Mouse (Mus musculus): ENCODE data around the gene St5. TPM values are rescaled to one million over a fixed set of nuclear protein-coding genes. Genes with fewer than 3 reads are reported as not detected.

Gene St5
- 66.9 and 71.9 TPM in 2 replicates for polyA plus RNA-seq (2015; fragmentation: Nextera tagmentation; extraction: Ambion mirVana)

DNA sequence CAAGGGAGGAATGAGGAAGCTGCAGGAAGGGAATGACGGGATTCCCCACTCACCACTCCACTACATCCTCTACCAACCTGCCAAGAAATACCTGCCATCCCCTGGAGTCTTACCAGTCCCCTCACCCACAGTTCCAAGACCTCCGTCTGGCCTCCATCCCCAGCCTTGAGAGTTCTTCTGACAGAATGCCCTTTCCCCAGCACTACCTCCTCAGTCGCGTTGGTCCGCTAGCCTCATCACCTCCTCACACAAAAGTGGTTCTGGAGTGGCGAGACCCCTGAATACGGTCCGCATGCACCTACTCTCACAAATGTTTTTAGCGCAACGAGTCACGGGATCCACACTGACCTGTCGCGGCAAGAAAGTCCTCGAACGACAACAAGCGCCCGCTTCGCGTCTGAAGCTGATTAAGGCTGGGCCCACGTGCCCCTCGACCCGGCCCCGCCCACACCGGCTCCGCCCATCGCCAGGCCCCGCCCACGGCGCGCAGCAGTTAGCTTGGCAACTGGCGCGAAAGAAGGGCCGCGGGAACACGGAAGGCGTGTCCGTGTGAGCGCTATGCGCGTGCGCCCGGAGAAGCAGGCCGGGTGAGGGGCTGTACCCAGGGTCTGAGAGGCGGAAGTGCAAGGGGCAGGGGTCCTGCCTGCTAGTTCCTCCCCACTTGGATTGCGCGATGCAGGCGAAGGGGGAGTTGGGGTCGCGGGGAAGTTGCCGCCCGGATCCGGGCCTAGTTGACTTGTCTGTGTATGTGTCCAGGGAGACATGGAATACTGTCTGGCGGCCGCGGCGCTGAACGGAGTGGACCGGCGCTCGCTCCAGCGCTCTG, at the start of gene St5, which contains the start of gene Akip1:
Gene St5 (minus strand): TSS at position 416 of the 826 bp plus-strand sequence.
Gene Akip1 (plus strand): TSS at position 501 of the 826 bp plus-strand sequence.
- no peaks in the 10 kb centered on the region for H3K9me3 ChIP-seq (ENCODE audit: control insufficient read depth, low read length)
- H3K9ac ChIP-seq (ENCODE audit: low read depth, low read length), result peak within 1 kb of the TSS; percentile 81
- H3K4me2 ChIP-seq (ENCODE audit: low read depth, low read length), result peak within 1 kb of the TSS; percentile 69
- peak; percentile 97 for ATAC-seq
- H3K4me3 ChIP-seq (ENCODE audit: low read length), result peak within 1 kb of the TSS; percentile 74
- WGBS, result under 1% methylated on average over 61 of the region's 61 CpGs
- no peaks in the 10 kb centered on the region for H3K36me3 ChIP-seq (ENCODE audit: control insufficient read depth, insufficient read depth, low read length)
- H3K27ac ChIP-seq (ENCODE audit: low read length), result peak within 1 kb of the TSS; percentile 78
- H3K27me3 ChIP-seq (replicated peaks; ENCODE audit: control insufficient read depth, insufficient read depth, low read length), result no peaks in the 10 kb centered on the region
- 0 out of 2 replicates have a peak, but pooled peaks cover 9% of the 10 kb centered on the region for H3K4me1 ChIP-seq (ENCODE audit: control insufficient read depth, insufficient read depth, low read length)

DNA sequence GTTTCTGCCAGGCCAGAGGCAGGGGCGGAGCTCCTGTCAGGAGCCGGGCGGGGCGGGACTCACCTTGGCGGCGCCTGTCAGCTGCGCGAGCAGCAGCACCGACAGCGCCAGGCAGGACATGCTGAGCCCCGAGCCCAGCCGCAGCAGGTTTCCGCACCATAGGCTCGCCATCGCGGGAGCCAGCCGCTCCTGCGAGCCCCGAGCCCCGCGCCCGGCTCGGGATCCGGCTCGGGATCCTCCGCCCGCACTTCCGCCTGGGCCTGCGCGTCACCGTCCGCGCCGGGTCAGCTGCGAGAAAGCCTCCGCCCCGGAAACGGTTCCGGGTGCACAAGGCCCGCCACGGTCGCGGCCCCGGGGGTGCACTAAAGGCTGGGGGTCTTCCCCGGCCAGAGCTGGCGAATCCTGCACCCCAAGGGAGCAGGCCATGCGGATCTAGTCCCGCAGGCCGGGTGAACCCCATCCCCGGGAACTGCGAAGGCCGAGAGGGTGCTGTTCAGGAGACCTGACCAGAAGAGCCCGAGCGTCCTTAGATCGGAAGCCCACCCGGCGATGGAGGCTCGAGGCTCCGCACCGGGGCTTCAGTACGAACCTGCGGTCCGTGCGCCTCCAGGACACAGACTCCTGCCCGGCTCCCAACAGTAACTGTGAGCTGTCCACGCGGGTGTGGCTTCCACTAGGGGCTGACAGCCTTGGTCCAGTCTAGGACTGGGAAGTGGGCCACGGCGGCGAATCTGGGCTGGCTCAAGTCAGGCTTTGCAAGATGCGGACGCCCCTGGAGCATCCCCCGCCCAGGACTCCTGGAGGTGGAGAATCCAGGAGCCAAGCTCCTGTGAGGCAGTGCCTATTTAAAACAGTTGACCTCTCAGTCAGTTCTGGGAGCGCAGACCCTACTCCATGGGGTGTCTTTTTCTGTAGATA, 48.9 kb upstream of the St5 start, which contains the start of gene Tmem9b:
Gene Tmem9b (minus strand): TSS at position 868 of the 918 bp plus-strand sequence.
- Histone ChIP-seq H3K4me1 (ENCODE audit: control insufficient read depth, insufficient read depth, low read length) (no peaks in the 10 kb centered on the region), H3K4me3 (ENCODE audit: low read length) (peak within 1 kb of the TSS; percentile 91), H3K27ac (ENCODE audit: low read length) (peak within 1 kb of the TSS; percentile 87), H3K4me2 (ENCODE audit: low read depth, low read length) (peak within 1 kb of the TSS; percentile 88), H3K9ac (ENCODE audit: low read depth, low read length) (peak within 1 kb of the TSS; percentile 96), H3K36me3 (ENCODE audit: control insufficient read depth, insufficient read depth, low read length) (no peaks in the 10 kb centered on the region), H3K27me3 (replicated peaks; ENCODE audit: control insufficient read depth, insufficient read depth, low read length) (no peaks in the 10 kb centered on the region), H3K9me3 (ENCODE audit: control insufficient read depth, low read length) (no peaks in the 10 kb centered on the region)
- ATAC-seq, result peak; percentile 95
- under 1% methylated on average over 74 of the region's 74 CpGs for WGBS

DNA sequence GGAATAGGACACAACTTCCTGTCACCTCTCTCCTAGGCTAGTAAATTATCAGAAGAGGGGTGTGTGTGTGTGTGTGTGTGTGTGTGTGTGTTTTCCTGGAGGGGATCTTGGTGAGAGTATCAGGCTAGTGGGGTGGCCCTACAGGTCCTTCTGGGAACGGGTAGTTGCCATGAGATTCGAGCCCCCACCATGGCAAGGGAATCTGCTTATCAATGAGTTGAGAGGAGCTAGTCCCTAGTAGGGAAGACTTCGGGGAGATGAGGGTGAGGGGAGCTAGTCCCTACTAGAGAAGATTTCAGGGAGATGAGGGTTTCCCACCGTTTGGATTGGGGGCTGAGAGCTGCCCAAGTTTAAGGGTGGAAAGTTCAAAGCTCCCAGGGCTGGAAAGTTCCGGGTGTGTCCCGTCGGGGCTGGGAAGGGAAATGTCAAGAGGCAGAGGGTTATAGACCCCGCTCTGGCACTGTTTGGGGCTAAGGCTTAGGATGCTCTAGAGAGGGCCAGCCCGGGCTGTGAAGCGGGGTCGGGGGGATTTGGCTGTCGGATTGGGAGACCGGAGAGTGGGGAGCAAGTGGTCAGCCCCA, 48.1 kb upstream of the St5 start:
- Histone ChIP-seq H3K9me3 (ENCODE audit: control insufficient read depth, low read length) (no peaks in the 10 kb centered on the region), H3K36me3 (ENCODE audit: control insufficient read depth, insufficient read depth, low read length) (no peaks in the 10 kb centered on the region; the same call in 1 of the 2 replicates), H3K9ac (ENCODE audit: low read depth, low read length) (peak overlapping the region; percentile 96), H3K27ac (ENCODE audit: low read length) (peak overlapping the region; percentile 87), H3K4me3 (ENCODE audit: low read length) (peak overlapping the region; percentile 91), H3K4me1 (ENCODE audit: control insufficient read depth, insufficient read depth, low read length) (no peaks in the 10 kb centered on the region), H3K4me2 (ENCODE audit: low read depth, low read length) (peak overlapping the region; percentile 88), H3K27me3 (replicated peaks; ENCODE audit: control insufficient read depth, insufficient read depth, low read length) (no peaks in the 10 kb centered on the region)
- 4% methylated on average over 13 of the region's 13 CpGs for WGBS
- ATAC-seq, result no peak; the same call in none of the 2 replicates

DNA sequence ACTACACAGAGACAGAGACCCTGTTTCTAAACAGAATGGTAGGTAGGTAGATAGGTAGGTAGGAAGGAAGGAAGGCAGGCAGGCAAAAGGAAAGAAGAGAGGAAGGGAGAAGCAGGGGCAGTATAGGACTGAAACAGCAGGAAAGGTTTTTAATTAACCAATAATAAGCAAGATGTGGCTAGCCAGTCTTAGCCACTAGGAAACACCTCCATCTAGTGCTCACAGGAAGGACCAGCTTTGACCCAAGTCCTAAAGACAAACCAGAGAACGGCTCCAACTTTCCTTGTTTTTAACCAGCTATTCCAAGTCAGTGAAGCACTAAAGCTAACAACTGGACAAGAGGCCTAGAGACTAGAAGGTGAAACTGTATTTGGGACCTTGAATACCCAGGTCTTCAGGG, 44.3 kb upstream of the St5 start:
- WGBS, result 35% methylated on average over 1 of the region's 1 CpGs
- Histone ChIP-seq H3K9ac (ENCODE audit: low read depth, low read length) (no peak overlapping the region), H3K4me2 (ENCODE audit: low read depth, low read length) (no peak overlapping the region), H3K27ac (ENCODE audit: low read length) (no peak overlapping the region), H3K9me3 (ENCODE audit: control insufficient read depth, low read length) (no peaks in the 10 kb centered on the region), H3K36me3 (ENCODE audit: control insufficient read depth, insufficient read depth, low read length) (peaks cover 3% of the 10 kb centered on the region), H3K4me1 (ENCODE audit: control insufficient read depth, insufficient read depth, low read length) (no peaks in the 10 kb centered on the region), H3K4me3 (ENCODE audit: low read length) (no peak overlapping the region), H3K27me3 (replicated peaks; ENCODE audit: control insufficient read depth, insufficient read depth, low read length) (no peaks in the 10 kb centered on the region)
- no peak for ATAC-seq

DNA sequence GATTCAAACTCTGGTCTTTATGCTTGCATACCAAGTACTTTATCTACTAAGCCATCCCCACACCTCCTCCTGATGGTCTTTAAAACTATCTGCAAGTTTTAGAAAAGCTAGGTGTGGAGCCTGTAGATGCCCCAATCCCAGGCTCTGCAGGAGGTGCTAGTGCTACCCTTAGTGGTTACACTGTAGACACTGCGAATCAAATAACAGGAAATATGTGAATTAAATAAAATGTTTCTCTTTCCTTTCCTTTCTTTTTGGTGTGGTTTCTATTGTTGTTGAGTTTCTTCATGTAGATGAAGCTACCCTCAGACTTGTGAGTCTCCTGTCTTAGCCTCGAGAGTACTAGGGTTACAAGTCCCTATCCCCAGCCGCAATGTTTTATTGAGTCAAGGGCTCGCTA, 38.3 kb upstream of the St5 start:
- Histone ChIP-seq H3K9ac (ENCODE audit: low read depth, low read length) (no peak overlapping the region), H3K4me1 (ENCODE audit: control insufficient read depth, insufficient read depth, low read length) (no peaks in the 10 kb centered on the region), H3K4me3 (ENCODE audit: low read length) (no peak overlapping the region), H3K27ac (ENCODE audit: low read length) (no peak overlapping the region), H3K36me3 (ENCODE audit: control insufficient read depth, insufficient read depth, low read length) (peaks cover 3% of the 10 kb centered on the region), H3K4me2 (ENCODE audit: low read depth, low read length) (no peak overlapping the region), H3K27me3 (replicated peaks; ENCODE audit: control insufficient read depth, insufficient read depth, low read length) (no peaks in the 10 kb centered on the region), H3K9me3 (ENCODE audit: control insufficient read depth, low read length) (no peaks in the 10 kb centered on the region)
- WGBS, result 90% methylated on average over 4 of the region's 4 CpGs
- ATAC-seq, result no peak

DNA sequence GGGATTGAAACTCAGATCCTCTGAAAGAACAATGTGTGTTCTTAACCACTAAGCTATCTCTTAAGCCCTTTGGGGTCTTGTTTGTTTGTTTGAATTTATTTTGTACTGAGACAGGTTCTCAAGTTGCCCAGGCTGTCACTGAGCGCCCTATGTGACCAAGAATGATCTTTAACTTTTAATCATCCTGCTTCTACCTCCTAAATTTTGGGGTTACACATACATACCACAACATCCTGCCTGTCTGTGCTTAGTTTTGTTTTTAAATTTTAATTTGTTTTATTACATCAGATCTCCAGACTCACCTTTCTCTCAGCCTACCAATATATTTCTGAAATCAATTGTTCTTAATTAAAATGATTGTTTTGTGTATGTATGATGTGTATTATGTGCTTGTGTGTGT, 37.7 kb upstream of the St5 start:
- H3K4me2 ChIP-seq (ENCODE audit: low read depth, low read length), result no peak overlapping the region
- H3K27ac ChIP-seq (ENCODE audit: low read length), result no peak overlapping the region
- no peak overlapping the region for H3K4me3 ChIP-seq (ENCODE audit: low read length)
- H3K27me3 ChIP-seq (replicated peaks; ENCODE audit: control insufficient read depth, insufficient read depth, low read length), result no peaks in the 10 kb centered on the region
- WGBS, result 97% methylated on average over 1 of the region's 1 CpGs
- no peaks in the 10 kb centered on the region for H3K9me3 ChIP-seq (ENCODE audit: control insufficient read depth, low read length)
- ATAC-seq, result no peak
- H3K4me1 ChIP-seq (ENCODE audit: control insufficient read depth, insufficient read depth, low read length), result no peaks in the 10 kb centered on the region
- H3K36me3 ChIP-seq (ENCODE audit: control insufficient read depth, insufficient read depth, low read length), result peaks cover 6% of the 10 kb centered on the region; the same call in 1 of the 2 replicates
- H3K9ac ChIP-seq (ENCODE audit: low read depth, low read length), result no peak overlapping the region

DNA sequence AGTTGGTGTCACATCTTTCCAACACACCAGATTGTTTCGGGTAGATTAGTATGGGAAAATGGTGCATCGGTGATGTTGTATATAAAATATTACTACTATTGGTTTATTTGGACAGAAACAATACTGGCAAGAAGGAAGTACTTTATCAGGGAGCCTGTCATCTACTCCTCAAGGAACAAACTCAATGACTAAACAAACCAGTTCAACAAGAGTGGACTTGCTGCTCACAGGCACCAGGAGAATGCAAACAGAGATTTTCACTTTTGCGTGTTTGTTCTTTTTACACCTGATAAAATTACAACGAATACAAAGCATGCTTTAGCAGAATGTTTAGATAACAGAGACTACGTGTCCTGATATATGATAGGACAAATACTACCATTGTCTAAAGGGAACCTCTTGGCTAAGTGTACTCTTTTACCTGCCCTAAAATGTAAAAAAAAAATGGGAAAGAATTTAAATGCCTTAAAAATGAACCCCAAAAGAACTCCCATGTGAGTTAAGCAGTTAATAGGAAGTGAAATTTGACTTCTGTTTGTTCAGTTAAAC, 36.5 kb upstream of the St5 start:
- WGBS, result 46% methylated on average over 5 of the region's 5 CpGs
- Histone ChIP-seq H3K4me3 (ENCODE audit: low read length) (no peak overlapping the region), H3K4me2 (ENCODE audit: low read depth, low read length) (no peak overlapping the region), H3K9me3 (ENCODE audit: control insufficient read depth, low read length) (no peaks in the 10 kb centered on the region), H3K9ac (ENCODE audit: low read depth, low read length) (no peak overlapping the region), H3K4me1 (ENCODE audit: control insufficient read depth, insufficient read depth, low read length) (no peaks in the 10 kb centered on the region), H3K27ac (ENCODE audit: low read length) (no peak overlapping the region), H3K27me3 (replicated peaks; ENCODE audit: control insufficient read depth, insufficient read depth, low read length) (no peaks in the 10 kb centered on the region), H3K36me3 (ENCODE audit: control insufficient read depth, insufficient read depth, low read length) (0 out of 2 replicates have a peak, but pooled peaks cover 3% of the 10 kb centered on the region)
- ATAC-seq, result peak; percentile 77; the same call in 1 of the 2 replicates

DNA sequence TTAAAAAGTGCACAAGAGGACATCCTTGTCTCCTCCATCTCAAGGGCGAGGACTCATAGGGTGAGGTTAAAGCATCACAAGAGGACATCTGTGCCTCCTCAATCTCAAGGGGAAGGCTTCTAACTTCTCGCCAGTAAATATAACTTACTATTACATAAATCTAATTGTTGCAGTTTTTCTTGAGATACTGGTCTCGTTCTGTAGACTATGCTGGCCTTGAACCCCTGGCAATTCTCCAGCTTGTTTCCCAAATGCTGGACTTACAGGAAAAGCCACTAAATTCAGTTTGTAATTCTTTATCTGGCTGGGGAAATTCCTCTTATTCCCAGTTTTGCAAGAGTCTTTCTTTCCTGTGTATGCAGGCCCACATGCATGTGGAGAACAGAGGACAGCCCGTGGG, 31.4 kb upstream of the St5 start:
- H3K4me3 ChIP-seq (ENCODE audit: low read length), result no peak overlapping the region
- 0 out of 2 replicates have a peak, but pooled peaks cover 3% of the 10 kb centered on the region for H3K4me1 ChIP-seq (ENCODE audit: control insufficient read depth, insufficient read depth, low read length)
- no peak overlapping the region for H3K4me2 ChIP-seq (ENCODE audit: low read depth, low read length)
- 0 out of 2 replicates have a peak, but pooled peaks cover 3% of the 10 kb centered on the region for H3K36me3 ChIP-seq (ENCODE audit: control insufficient read depth, insufficient read depth, low read length)
- H3K27me3 ChIP-seq (replicated peaks; ENCODE audit: control insufficient read depth, insufficient read depth, low read length), result no peaks in the 10 kb centered on the region
- H3K9me3 ChIP-seq (ENCODE audit: control insufficient read depth, low read length), result no peaks in the 10 kb centered on the region
- no peak overlapping the region for H3K9ac ChIP-seq (ENCODE audit: low read depth, low read length)
- H3K27ac ChIP-seq (ENCODE audit: low read length), result no peak overlapping the region
- WGBS, result 70% methylated on average over 4 of the region's 4 CpGs
- ATAC-seq, result no peak
